In the genomic region with DNA sequence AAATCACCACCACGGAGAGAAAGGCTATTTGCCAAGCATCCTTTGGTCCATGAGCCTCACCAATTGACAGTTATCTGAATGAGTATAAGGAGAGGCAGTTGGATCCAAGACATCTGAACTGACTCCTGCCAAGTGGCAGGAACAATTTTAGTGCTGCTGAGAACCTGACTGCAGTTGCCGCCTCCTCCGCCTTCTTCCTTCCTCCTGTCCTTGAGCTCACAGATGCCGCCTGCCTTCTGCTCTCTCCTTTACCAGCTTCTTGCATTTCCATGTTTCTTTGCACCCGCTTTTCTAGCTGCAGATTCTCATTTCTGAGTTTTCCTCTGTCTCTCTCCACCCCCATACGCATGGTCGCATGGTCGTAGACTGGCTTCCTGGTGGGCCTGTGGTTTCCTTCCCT, we compare ENCODE assay signal across 23 mouse cellular contexts. TPM values are rescaled to one million over a fixed set of nuclear protein-coding genes. Genes with fewer than 3 reads are reported as not detected.
A peak's percentile ranks its signal among the peaks of the same experiment; 100 is the strongest.
DNase-seq lines count a peak whose midpoint lies in the region; ATAC-seq lines count a peak whose summit lies in the region.
"Had no signal": no experiment of that assay in that cellular context is flagged by ENCODE, and none has a peak within 500 bp of the region (broad histone marks: within the 10 kb centered on the region; RNA-seq: fewer than 3 reads in every experiment).

No protein-coding gene starts in this region.

- no peaks in the 10 kb centered on the region for H3K36me3 ChIP-seq in forebrain, embryonic 16.5 days (ENCODE audit: control insufficient read depth, insufficient read depth)
- H3K36me3 ChIP-seq: heart, embryonic 15.5 days; lung, embryonic 15.5 days; neural tube, embryonic 13.5 days had no signal

- H3K27ac ChIP-seq in forebrain, embryonic 16.5 days (ENCODE audit: low read length), result peak overlapping the region; percentile 11
- H3K27ac ChIP-seq: heart, embryonic 15.5 days; hindbrain, postnatal 0 days; lung, embryonic 15.5 days; neural tube, embryonic 13.5 days had no signal

- H3K4me1 ChIP-seq in forebrain, embryonic 16.5 days (replicated peaks; ENCODE audit: control insufficient read depth, insufficient read depth, low read length), result no peaks in the 10 kb centered on the region; the same call in 1 of the 2 replicates
- H3K4me1 ChIP-seq: heart, embryonic 15.5 days; lung, embryonic 15.5 days; neural tube, embryonic 13.5 days had no signal

- H3K4me2 ChIP-seq in forebrain, embryonic 16.5 days (ENCODE audit: low read length), result no peak overlapping the region
- H3K4me2 ChIP-seq: heart, embryonic 15.5 days; liver, embryonic 11.5 days; lung, embryonic 15.5 days; neural tube, embryonic 13.5 days had no signal

- no peak overlapping the region for H3K4me3 ChIP-seq in forebrain, embryonic 16.5 days (replicated peaks; ENCODE audit: low read length)
- H3K4me3 ChIP-seq: erythroblast, embryonic 14.5 days; heart, embryonic 15.5 days; lung, embryonic 15.5 days; neural tube, embryonic 13.5 days had no signal

- 60% methylated on average over 8 of the region's 8 CpGs for WGBS in forebrain, embryonic 16.5 days

- no peaks in the 10 kb centered on the region for H3K27me3 ChIP-seq in forebrain, embryonic 16.5 days (replicated peaks; ENCODE audit: control insufficient read depth, insufficient read depth, low read length)
- H3K27me3 ChIP-seq: heart, embryonic 15.5 days; lung, embryonic 15.5 days; neural tube, embryonic 13.5 days had no signal

- intact Hi-C loops in heart, postnatal 14 days (cut with DNase I), result loop anchor here (5.0 kb wide), 1 partner anchor 294 kb away; no protein-coding TSS in a partner anchor

- peak; percentile 72 for DNase-seq in layer of hippocampus, adult 11-12 months (ENCODE audit: low spot score)
- DNase-seq in layer of hippocampus, adult 9-10 months (ENCODE audit: low spot score), result no peak
- peak; percentile 70 to 83 for DNase-seq in layer of hippocampus, adult 8-10 months (ENCODE audit: low spot score in 2 of 2)
- peak; percentile 75 to 88 for DNase-seq in right cerebral cortex, postnatal 10 days (ENCODE audit: low spot score in 2 of 2)
- no peak for DNase-seq in spleen, postnatal 14 days (ENCODE audit: low spot score in 2 of 2)
- no peak for DNase-seq in embryo, embryonic 11 days
- no peak for DNase-seq in heart, postnatal 14 days
- DNase-seq: adrenal gland, postnatal 14 days; cerebellum, adult 11-12 months; gastrocnemius, postnatal 36 days; retina, postnatal 1 day; thymus, postnatal 14 days had no signal

- H3K9ac ChIP-seq in forebrain, embryonic 16.5 days (replicated peaks; ENCODE audit: low read depth, low read length), result no peak overlapping the region
- H3K9ac ChIP-seq: heart, embryonic 15.5 days; lung, embryonic 15.5 days; neural tube, embryonic 13.5 days had no signal

- ATAC-seq in forebrain, embryonic 16.5 days, result peak; percentile 37
- ATAC-seq: hindbrain, postnatal 0 days had no signal

- H3K9me3 ChIP-seq in forebrain, embryonic 16.5 days (ENCODE audit: control insufficient read depth, low read length), result no peaks in the 10 kb centered on the region
- H3K9me3 ChIP-seq: heart, embryonic 15.5 days; lung, embryonic 15.5 days; neural tube, embryonic 13.5 days had no signal

RNA-seq across cellular contexts. Expression of a gene that starts 25.5 kb away (rescaled TPM):
- polyA plus RNA-seq in forebrain, embryonic 16.5 days (2015; fragmentation: Nextera tagmentation; extraction: Ambion mirVana), result 2.9 and 3.1 TPM in 2 replicates
- 1 to 10 TPM; 1.1 to 2.0 (median 1.3) TPM for total RNA-seq in layer of hippocampus, adult 8-10 months (2022)
- total RNA-seq in heart, postnatal 14 days (2021), result not detected
- total RNA-seq: gastrocnemius, postnatal 36 days; hindbrain, postnatal 0 days; megakaryocyte progenitor cell, adult 5-6 weeks; MEL; midbrain, postnatal 0 days had no signal
- polyA plus RNA-seq: erythroblast, embryonic 14.5 days; heart, embryonic 15.5 days; kidney, embryonic 14.5 days; liver, embryonic 11.5 days; midbrain, postnatal 0 days; neural tube, embryonic 13.5 days had no signal

Comparison
In these comparisons a context has a peak if more than half of its experiments do, and no peak if none do; other contexts are left out.
1. DNase-seq: peak in layer of hippocampus, adult 11-12 months (single experiment), layer of hippocampus, adult 8-10 months (2 of 2) and right cerebral cortex, postnatal 10 days (2 of 2); none in layer of hippocampus, adult 9-10 months (single experiment), spleen, postnatal 14 days (0 of 2), embryo, embryonic 11 days (single experiment) and heart, postnatal 14 days (0 of 2).